Mouse (Mus musculus) liver (tissue): Measurements from ENCODE around the gene Smarca2.

Source experiments
- DNase-seq: peaks from one replicate; pipeline ENCODE4 v3.0.0-alpha.2; 2020; ENCODE audit warnings: mixed read lengths

Gene Smarca2

DNA sequence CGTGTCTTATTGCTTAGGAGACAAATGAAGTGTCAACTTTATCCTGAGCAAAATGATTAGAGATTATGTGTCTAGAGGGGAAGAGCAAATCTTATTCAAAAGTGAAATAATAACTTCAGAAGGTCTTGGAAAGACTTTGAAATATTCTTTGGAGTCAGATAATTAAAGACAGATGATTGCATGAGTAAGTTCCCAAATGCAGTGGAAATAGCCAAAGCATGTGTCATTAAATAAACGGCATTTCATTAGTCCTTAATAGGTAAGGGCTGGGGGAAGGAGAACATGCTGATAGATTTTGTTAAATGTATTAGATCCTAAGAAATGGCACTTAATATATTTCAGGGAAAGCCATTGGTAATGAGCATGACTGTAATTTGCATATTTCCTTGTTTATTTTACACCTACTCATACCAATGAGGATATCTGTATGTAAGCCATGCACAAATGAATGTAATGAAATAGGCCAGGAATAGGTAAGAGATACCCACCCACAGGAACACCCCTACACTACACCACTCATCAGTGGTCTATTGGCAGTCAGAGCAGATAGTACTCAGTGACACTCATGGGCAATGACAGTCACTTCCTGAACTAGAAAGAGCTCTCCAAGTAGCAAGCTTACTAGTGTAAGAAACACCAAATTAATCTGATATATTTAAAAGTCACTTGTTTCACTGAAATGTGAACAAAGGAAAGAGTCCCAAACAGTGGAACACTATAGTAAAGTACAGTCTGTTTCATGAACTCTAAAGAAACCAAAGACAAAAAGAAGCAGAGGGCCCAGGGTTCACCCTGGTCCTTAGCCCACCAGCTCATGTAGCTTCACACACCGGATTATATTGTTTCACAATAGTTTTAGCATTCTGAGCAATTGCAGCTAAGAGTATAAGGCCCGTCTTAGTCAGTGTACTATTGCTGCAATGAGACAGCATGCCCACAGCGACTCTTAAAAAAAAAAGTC, 185.8 kb downstream of the Smarca2 start:
- DNase-seq = no peak

DNA sequence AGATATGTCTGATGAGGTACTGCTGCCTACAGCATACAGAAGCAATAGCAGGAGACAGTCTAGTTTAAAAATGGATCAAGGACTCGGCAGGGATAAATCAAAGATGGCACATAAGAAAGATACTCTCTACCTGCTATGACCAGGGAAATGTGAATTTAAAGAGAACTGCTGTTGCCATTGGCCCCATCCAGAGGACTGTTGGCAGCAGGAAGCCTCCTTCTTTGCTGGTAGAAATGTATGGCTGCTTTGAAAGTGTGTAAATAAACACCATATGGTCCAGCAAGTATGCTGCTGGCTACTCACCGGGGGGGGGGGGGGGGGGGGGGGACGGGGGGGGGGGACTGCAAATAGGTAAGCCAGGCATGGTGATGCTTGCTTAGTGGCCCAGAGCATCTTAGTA, 189.5 kb downstream of the Smarca2 start:
- DNase-seq = no peak

DNA sequence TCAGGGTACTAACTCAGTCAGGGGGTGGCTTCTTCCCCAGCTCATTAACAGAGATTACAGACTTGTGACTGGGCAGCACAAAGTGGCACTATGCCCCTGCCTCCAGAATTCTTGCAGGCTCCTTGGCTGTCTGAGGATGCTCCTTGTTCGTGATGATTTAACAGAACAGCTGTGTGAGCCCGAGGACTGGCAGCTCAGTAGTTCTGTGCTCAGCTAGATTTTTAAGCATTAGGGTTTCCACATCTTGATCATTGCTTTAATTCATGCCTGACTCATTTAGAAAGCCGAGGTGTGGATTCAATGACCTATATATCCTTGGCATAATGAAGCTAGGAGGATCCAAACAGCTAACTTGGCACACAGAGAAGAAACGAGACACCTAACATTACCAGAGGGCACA, 191.2 kb downstream of the Smarca2 start:
- DNase-seq = no peak

DNA sequence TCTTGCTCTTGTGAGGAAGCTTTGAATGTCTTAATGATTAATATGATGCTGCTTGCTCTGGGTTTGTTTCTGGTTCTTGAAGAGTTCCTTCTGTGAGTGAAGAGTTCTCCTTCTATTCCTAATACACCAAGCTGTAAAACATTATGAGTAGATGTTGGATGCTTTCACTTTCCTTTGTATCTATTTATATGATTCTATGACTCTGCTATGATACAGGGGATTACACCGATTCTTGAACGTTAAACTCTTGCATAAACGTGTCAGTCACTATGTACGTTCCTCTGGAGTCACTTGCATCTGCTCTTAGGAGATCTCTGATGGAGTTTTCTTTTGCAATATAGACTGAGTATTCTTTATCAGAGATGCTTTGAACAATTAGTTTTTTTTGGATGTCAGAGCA, 199.6 kb downstream of the Smarca2 start:
- no peak for DNase-seq

DNA sequence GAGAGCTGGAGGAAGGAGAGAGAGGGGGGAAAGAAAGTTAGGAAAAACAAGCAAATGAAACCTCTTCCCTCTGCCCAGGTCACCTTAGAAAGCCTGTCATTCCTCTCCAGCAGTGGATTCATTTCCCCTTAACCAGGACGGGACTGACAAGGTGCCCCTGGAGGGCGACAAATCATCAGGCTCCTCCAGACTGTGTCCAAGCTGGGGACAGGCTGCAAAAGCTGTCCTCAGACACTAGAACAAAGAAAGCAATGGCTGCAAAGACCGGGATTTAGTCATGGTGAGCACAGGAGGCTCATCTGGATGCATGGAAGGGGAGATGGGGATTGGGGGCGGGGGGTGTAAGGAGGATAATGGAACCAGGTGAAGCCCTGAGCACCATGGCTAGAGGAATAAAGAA, 209.8 kb downstream of the Smarca2 start:
- DNase-seq = no peak

DNA sequence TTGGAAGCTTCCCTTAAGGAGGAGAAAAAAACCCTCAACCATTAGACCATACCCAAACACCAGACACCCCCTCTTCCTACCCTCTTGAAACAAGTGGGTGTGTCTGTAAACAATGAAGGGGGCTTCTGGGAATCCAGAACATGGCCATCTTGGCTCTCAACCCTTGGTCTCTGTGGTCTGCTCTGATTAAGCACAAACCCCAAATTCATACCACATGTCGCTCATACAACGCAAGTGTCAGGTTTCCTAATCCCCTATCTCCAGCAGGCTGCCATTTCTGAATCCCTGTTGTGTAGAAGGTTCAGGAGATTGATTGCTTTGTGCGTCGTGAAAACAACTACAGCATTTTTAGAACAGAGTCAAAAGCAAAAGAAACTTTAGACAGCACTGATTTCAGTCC, 213.1 kb downstream of the Smarca2 start:
- no peak for DNase-seq
